Mouse (Mus musculus) cerebellum, postnatal 10 days (tissue): ENCODE data around the gene Rybp.
A peak's percentile ranks its signal among the peaks of the same experiment; 100 is the strongest.

Source experiments
- DNase-seq, 2 experiments: peaks; one replicate each; pipeline ENCODE4 v3.0.0; 2021; ENCODE audit warnings: mixed read lengths in 2 of 2

Gene Rybp

DNA sequence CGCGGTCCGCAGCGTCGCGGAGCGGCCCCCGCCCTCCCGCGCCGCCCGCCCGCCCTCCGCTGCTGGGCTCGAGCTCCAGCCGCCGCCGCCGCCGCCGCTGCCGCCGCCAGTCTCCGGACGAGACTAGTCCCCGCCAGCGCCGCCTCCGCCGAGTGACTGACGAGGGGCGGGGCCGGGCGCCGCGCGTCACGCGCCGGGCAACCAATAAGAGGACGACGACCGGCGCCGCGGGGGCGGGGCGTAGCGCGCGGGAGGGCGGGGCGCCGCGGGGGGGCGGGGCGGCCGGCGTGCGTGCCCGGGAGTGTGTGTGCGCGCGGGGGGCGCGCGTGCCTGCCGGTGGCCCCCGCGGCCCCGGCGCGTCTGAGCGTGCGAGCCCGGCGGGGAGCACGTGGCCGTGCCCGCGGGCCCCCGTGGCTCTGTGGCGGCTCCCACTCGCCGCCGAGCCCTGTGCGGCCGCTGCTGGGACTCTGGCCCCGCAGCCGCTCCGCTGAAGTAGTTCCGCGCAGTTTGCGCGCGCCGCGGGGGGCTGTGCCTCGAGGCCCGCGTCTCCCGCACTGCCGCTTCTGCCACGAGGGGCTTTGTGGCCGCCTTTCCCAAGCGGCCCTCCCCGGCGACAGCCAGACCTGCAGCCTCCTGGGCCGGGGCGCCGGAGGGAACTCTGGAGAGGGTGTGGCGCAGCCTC, at the start of gene Rybp:
Gene Rybp, minus strand, starts transcription at position 152 of the 682 bp plus-strand sequence.
- DNase-seq, result peak; percentile 98

- DNase-seq, result peak; percentile 45 to 50
Measured at GRCm38 (mm10) chr6:100336591-100337148, 49.4 kb upstream of the Rybp start.

GRCm38 (mm10) chr6:100335506-100336144, 48.3 kb upstream of the Rybp start:
- peak in 1 of 2 experiments; percentile 17 for DNase-seq

GRCm38 (mm10) chr6:100333745-100334144, 46.5 kb upstream of the Rybp start:
- no peak for DNase-seq

DNA sequence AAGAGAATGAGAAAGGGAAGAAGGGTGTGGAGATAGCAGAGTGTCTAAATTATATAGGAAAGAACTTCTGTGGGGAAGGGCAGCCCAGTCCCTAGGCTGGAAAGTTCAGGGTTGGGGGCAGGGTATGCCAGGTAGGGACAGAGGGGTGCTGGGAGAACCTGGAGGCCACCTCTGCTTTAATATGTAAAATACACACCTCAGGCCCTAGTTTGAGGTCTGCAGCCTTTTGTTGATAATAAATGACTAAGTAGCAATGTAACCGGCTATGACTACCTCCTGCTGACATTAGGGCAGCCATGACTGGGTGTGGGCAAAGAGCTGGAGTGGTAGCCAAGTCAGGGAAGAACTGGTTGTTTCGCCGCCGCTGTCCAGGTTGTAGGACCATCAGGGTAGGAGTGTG, 45.2 kb upstream of the Rybp start:
- DNase-seq, result no peak

- DNase-seq, result no peak
Measured at GRCm38 (mm10) chr6:100331582-100331981, 44.3 kb upstream of the Rybp start.

- no peak for DNase-seq
Measured at GRCm38 (mm10) chr6:100331055-100331454, 43.8 kb upstream of the Rybp start.

GRCm38 (mm10) chr6:100329542-100329941, 42.3 kb upstream of the Rybp start:
- no peak for DNase-seq

- DNase-seq, result peak; percentile 46 to 57
Measured at GRCm38 (mm10) chr6:100327050-100327449, 39.8 kb upstream of the Rybp start.

- peak; percentile 36 to 41 for DNase-seq
Measured at GRCm38 (mm10) chr6:100323756-100324430, 36.6 kb upstream of the Rybp start.

DNA sequence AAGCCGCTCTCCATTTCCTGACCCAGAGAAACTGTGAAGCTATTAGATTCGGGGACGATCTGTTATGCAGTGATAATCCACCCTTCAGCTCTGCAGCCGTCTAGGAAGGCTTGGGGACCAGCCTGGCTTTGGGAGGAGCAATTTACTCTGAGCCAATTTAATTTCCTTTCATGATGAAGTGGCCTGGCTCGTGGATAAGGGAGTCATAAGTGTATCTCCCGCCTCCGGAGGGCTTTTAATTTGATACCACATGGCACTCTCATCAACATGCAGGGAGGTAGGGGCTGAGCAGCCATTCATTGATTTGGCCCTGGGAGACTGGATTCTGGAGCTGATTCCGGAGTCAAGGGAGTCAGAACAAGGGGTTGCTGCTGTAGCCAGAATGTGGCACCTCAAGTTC, 35.3 kb upstream of the Rybp start:
- peak; percentile 40 to 55 for DNase-seq

GRCm38 (mm10) chr6:100322145-100322544, 34.9 kb upstream of the Rybp start:
- peak; percentile 63 to 69 for DNase-seq

DNA sequence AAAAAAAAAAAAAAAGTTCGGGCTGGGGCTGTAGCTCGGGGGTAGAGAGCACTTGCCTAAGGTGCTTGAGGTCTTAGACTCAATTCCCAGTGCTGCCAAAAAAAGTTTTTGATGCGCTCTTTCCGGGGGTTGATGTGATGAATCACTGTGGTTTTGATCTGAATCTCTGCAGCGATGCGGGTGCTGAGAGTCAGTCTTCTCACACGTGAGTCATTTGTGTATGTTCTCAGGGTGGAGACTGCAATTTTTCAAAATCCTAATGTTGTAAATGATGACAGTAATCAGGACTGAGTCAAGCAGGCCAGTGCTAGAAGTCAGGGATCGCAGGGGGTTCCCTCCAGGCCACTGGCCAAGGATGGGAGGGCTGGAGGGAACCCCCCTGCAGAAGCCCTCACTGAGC, 26.9 kb upstream of the Rybp start:
- no peak for DNase-seq

- no peak for DNase-seq
Measured at GRCm38 (mm10) chr6:100311167-100311566, 23.9 kb upstream of the Rybp start.

- no peak for DNase-seq
Measured at GRCm38 (mm10) chr6:100304831-100305230, 17.5 kb upstream of the Rybp start.

- peak; percentile 27 to 43 for DNase-seq
Measured at GRCm38 (mm10) chr6:100301410-100302108, 14.3 kb upstream of the Rybp start.

DNA sequence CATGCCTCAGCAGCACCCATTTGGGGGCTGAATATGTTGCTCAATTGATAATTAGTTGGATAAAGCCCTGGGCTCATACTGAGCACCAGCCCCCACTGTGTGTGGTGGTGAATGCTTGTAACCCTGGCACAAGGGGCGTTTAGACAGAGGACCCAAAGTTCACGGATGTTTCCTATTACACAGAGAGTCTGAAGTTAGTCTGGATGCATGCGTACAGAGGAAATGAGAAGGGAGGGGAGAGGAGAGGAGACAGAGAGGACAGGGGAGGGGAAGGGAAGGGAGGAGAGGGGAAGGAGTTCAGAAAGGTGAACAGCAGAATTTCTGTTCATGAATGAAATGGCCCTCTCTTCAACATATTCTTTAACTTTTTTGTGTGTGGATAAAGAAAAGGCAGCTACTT, 13.5 kb upstream of the Rybp start:
- DNase-seq, result no peak

GRCm38 (mm10) chr6:100298945-100299344, 11.7 kb upstream of the Rybp start:
- DNase-seq, result peak; percentile 74 to 81

DNA sequence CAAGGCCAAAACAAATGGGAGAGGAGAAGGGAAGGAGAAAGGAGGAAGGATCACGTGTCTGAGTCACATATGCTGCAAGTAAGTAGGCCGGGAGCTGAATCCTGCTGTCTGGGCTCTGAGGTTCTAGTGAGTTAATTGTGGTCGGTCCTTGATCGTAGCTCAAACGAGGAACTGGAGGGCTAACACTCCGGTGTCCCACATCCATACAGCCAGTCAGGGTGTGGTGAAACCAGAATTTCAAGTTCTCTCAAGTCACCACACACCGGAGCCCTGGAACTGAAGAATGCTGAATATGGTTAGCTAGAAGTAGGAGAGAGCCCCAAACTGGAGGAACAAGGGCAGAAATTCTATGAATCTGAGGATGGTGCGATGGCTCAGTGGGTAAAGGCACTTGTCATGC, 10.3 kb upstream of the Rybp start:
- DNase-seq, result no peak

DNA sequence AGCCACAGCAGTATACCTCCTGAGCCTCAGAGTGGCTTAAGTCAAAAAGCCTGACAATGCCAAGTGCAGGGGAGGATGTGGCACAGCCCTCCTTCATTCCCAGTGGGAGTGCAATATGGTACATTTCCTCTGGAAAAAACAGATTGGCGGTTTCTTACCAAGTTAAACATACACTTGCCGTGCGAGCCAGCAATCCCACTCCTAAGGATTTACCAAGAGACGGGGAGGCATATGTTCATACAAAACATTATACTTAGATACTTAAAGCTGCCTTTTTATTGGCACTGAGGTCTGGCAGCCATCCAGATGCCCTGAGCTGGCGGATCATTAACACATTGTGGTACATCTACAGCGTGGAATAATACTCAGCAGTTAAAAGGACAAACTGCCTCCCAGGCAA, 5.1 kb upstream of the Rybp start:
- peak; percentile 16 to 18 for DNase-seq

GRCm38 (mm10) chr6:100289058-100289457, 1.8 kb upstream of the Rybp start:
- DNase-seq, result no peak

DNA sequence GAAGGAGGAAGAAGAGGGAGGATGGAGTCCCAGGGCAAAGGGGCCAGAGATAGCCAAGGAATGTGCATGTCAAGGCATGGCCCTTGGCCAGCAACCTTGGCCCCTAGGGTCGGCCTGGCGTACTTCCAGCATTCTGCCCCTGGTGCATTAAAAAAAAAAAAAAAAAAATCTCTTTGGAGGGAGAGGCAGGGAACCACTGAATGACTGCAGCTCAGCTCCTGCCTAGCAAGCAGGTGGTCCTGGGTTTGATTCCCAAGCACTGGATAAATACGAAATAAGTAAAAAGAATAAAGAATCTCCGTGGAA, 1.4 kb upstream of the Rybp start:
- peak; percentile 51 to 59 for DNase-seq
